Mouse (Mus musculus) gastrocnemius, adult 18-20 months (tissue): ENCODE data around the gene Pola2. TPM values are rescaled to one million over a fixed set of nuclear protein-coding genes. Genes with fewer than 3 reads are reported as not detected.

ENCODE experiments used
- DNase-seq: peaks from one replicate; pipeline ENCODE4 v3.0.0; 2021; ENCODE audit warnings: low spot score
- long read RNA-seq, 2 experiments: library from polyadenylated mRNA; stranded (forward); transcript quantifications; one replicate each; pipeline ENCODE4 v2.0.0; 2021
- total RNA-seq, 2 experiments: library from RNA; stranded (reverse); gene quantifications; 2 replicates each; pipeline ENCODE4 v1.2.3; 2021

Gene Pola2
- 1 to 10 TPM; 6.2 to 8.7 TPM for total RNA-seq
- long read RNA-seq, experiment 1, partial matches to known transcripts, result 0 of 14 reads
- long read RNA-seq, experiment 1, other reads (novel, unspliced or antisense), result 10 of 14 reads
- long read RNA-seq, experiment 2, transcript Pola2-201 (18 exons, 2,421 nt), result major isoform, 7 of 15 reads
- long read RNA-seq, experiment 2, partial matches to known transcripts, result 2 of 15 reads
- long read RNA-seq, experiment 2, other reads (novel, unspliced or antisense), result 6 of 15 reads

DNA sequence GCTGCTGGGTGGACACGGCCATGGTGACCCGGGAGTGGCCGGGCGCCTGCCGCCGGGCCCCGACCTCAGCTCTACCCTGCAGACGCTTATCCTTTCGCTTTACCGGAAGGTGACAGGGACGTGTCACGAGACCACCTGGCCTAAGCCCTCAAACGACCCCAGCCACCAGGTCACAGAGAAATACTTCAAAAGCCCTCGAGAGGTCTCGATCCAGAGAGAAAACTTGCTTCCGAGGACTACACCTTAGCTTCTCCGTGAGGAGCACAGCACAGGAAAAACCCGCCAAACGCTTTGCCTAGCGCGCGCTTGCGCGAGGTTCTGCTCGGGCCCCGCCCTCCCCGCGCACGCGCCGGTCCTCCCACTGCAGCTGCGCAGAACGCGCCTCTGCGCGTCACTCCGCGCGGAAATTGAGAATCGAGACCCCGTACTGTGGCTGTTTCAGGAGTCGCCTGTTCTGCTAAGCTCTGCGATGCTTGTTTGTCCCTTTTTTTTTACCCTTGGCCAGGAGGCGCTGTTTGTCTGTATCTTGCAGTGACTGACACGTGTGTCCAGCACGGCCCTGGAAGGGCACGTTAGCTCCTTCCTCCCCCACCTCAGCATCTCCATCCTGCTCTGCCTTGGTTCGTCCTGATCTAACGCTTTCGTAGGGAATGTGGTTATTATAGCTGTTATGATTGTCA is at the start of gene Pola2:
Gene Pola2 (minus strand): TSS at position 320 of the 680 bp plus-strand sequence.
- peak; percentile 86 for DNase-seq

DNA sequence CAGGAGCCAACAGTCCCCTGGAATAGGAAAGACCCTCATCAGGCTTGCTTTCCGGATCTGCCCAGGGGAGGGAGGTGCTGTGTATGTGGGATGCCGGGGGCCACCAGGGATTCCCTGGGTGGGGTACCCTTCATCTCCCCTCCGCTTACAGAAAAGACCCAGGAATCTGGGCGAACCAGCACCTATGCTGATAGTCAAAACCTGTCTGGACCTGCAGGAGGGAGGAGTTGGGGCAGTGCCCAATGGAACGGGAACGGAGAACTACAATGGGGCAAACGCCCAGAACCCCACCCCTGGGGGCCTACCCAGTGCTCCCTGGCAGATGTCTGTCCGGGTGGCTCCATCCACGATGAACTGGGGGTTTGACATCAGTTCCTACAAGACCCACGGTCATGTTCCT is 49.7 kb upstream of the Pola2 start:
- no peak for DNase-seq

DNA sequence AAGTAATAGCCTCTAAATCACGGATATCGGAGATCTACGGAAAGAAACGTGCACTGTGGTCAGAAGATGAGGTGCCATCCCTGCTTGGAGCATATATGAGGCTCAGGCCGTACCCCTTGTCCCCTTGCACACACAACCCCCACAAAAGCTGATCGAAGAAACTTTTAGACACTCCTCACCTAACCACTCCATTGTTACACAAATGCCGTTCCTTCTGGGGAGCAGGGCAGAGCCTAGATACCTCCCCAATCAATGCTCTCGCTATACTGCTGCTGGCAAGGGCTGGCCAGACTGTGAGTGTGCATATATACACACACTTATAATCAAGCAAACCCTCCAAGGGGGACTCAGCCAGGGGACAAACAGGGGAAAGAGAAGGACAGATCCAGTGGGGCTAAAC is 45.1 kb upstream of the Pola2 start:
- DNase-seq, result no peak

DNA sequence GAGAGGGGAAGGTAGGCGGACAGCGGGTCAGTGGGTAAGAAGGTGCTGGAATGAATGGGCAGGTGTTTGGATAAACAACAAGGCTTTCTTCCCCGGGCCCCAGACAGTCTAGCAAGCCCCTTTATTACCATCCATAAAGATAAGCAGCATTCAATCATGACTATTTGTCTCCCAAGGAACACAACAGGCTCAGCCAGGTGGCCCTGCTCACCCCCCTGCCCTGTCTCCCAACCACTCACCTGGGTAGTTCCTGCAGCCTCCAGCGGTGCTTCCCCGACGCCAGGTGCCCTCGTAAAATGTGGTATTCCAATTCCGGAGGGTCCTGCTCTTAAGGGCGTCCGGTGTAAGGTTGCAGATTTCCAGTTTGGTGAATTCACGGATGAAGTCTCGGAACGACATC is 43.0 kb upstream of the Pola2 start:
- DNase-seq, result no peak

DNA sequence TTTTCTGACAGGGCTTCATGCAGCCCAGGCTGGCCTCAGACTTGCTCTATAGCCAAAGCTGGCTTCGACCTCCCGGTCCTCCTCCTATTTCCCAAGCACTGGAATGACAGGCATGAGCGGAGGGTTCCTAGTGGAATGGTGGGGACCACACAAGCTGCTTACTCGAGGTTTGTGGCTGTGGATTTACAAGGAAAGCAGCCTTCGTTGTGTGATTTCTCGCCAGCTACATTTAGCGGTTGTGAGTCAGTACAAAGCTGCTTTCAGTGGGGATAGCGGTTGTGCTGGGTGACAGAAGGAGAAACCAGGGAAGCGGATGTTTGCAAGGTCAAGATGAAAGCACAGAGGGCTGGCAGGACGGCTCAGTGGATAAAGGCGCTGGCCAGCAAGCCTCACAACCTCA is 41.5 kb upstream of the Pola2 start:
- no peak for DNase-seq

DNA sequence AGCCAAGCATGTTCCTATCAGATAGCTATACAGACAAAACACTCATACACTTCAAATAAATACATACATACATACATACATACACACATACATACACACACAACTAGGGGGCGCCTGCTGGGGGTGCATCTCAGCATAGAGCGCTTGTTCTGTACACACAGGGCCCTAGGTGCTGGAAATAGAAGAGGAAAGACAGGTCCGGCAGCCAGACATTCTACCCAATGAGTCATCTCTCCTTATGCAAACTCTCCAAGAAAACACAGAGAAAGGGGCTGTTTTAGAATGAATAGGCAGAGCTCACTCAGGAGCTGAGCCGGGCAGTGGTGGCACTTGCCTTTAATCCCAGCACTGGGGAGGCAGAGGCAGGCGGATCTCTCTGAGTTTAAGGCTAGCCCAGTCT is 36.0 kb upstream of the Pola2 start:
- no peak for DNase-seq

DNA sequence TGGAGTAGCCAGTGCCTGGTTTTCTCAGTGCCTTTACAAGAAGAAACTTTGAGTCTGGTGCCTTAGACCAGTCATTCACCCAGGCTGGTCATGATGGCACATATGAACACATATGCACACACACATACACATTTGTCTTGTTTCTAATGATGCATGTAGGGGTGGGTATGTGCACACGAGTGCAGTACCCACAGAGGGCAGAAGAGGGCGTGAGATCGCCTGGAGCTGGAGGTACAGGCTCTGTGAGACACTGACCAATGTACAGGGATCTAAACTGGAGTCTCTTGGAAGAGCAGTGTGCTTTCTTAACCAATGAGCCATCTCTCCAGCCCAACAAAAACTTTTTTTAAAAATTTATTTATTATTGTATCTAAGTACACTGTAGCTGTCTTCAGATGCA is 34.2 kb upstream of the Pola2 start:
- DNase-seq, result no peak

DNA sequence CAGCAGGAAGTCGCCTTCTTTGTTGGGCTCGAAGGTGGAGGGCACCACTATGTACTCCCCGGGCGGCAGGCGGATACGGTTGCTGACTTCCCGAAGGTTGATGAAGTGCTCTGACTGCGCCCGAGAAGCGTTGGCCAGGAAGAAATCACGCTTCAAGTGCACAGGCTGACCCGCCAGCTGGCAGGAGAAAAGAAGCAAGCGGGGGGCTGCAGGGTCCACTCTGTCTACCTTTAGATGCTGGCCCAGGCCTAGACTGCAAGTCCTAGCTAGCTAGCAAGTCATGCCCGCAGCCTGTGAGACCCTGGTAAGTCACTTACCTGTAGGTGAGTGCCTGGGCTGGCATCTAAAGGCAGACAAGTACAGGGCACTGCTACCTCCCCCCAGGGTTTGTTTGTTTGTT is 30.7 kb upstream of the Pola2 start:
- no peak for DNase-seq

DNA sequence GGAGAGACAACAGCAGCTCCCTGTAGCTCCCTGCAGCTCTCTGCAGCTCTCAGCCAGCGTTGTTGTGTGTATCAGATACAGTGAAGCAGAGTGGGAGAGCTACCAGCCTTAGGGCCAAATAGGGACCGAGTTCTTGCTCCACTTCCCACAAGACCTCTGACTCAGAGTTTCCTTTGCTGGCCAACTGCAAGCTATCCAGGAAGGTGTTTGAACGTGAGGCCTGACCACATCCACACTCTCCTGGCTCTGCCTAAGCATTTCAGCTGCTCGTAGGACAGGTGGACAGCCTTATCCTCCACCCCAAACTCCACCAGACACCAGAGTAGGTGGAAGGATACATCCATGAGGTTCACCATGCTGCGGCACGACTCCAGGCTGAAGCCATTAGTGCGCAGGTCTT is 28.0 kb upstream of the Pola2 start:
- no peak for DNase-seq

DNA sequence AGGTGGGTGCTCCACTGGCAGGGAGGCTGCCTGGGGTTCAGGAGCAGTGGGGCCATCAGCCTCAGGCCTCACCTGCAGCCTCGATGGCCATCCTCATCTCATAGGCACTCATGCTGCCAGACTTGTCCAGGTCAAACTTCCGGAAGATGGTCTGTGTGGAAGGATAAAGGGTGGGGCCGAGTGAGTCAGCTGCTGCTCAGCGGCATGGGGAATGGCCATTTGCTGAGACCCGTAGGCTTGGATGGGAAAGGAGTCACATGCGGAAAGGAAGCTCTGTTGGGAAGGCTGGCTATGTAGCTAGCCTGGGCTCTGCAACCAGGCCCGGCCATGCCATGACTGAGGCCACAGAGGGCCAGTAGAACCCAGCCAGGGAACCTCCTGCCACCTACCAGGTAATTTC is 27.5 kb upstream of the Pola2 start:
- DNase-seq, result no peak

DNA sequence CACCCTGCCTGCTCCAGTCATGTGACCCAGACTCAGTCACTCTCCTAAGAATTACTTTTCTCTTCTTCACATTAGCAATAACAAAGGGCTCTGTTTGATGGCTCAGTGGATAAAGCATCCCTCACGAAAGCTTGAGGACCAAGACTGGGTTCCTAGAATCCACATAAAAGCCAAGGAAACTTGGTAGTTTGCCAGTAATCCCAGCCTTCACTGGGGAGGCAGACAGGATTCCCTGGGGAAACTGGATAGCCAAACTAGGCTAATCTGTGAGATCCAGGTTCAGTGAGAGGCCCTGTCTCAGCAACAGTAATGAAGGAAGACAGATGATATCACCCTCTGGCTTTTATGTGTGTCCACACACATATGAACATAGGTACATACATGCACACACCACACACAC is 26.9 kb upstream of the Pola2 start:
- no peak for DNase-seq

DNA sequence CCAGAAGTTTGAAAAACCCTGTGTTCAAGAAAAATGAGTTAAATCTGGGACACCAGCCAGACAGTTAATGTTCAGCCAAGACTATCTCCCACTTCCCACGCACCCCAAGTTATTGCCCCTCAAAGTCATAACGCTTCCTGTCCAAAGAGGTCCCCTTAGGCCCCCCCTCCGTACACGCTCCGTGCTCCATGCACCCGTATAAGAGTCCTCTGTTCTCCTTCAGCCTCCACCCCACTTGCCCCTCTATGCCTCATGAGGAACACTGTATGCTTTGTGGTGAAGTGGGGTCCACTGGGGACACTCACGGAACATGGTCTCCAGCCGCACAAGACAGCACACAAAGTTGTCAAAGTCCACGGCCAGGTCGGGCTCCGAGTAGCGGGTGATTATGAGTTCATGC is 26.0 kb upstream of the Pola2 start:
- no peak for DNase-seq

DNA sequence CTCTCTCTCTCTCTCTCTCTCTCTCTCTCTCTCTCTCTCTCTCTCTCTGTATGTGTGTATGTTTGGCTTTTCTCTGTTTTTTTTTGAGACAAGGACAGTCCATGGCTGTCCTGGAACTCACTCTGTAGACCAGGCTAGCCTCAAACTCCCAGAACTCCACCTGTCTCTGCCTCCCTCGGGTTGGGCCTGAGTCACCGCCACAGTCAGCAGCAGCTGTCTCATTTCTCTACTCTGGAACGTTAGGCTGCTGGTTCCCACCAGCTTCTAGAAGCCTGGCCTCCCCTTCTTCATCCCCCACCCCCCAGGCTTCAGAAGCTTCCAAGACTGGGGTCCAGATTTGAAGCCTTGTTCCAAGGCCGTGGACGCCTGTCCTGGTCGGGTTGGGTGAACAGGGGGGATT is 25.6 kb upstream of the Pola2 start:
- no peak for DNase-seq

DNA sequence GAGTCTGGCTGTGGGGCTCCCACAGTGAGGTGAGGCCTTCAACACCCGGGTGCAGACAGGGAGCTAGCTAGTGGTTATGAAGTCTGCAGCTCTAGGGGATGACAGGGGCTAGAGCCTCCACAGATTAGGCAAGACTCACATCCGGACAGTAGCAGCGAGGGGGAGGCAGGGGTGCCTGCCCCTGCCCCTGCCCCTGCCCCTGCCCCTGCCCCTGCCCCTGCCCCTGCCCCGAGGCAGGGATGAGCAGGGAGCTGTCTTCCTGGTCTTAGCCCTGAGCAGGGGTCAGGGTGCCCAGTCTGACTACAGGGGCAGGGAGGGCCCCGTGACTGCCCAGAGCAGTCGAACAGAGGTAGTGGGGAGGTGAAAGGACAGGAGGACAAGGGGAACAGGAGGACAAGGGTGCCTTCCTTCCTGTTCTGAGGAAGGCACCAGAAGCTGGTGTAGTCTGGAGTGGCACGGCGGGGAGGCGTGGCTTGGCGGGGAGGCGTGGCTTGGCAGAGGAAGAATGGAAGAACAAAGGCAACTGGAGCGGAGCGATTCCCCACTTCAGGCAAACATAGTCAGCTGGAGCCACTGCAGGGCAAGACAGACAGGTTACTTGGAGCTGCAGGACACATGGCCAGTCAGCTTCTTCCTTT is 24.9 kb upstream of the Pola2 start:
- DNase-seq, result peak; percentile 38

DNA sequence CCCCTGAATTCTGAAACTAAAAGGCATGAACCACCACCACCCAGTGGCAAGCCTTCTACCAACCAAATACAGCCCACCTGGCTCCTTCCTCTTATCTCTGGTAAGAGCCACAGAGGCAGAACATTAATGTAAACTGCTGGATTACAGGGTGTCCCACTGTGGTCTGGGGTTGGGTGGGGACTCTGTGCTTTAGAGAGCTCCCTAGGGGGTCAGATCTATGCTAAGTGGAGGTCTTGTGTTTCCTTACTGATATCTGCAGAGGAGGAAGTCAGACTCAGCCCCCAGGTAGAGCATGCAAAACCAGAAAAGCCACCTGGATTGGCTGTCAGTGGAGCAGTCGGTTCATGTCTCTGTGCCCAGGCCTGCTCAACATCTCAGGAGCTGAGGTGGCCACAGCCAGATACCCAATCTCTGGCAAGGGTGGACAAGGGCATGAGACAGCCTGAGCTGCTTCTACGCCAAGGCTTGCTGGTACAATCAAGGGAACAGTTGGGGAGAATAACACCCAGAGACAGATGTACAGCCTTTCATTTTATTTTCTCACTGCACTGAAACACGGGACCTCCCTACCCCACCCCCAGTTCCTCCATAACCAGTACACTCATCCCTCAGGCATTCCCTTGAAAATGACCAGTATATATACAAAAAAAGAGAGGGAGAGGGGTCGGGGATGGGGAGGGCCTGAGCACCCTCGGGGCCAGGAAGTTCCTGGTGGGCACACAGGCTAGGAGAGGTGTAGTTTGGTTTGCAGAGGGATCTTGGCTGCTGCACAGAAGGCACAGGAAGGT is 24.2 kb upstream of the Pola2 start:
- no peak for DNase-seq

DNA sequence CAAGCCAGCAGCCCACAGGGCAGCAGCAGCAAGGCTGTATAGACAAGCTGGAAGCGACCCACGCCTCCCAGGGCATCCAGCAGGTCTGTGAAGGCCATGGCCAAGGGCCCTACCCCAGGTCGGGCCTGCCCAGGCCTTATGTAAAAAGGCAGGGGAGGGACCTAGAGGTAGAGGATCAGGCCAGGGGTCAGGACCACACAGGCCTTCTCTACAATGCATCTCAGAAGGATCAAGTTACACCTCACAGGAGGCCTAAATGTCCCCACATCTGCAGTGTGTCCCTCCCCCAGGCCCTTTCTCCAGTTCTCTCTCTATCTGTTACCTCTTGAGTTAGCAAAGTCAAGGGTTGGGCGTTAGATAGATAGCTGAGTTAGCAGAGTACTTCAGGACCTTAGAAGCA is 22.0 kb upstream of the Pola2 start, which contains the start of gene Slc22a20:
Gene Slc22a20 (minus strand): TSS at position 101 of the 400 bp plus-strand sequence.
- no peak for DNase-seq

DNA sequence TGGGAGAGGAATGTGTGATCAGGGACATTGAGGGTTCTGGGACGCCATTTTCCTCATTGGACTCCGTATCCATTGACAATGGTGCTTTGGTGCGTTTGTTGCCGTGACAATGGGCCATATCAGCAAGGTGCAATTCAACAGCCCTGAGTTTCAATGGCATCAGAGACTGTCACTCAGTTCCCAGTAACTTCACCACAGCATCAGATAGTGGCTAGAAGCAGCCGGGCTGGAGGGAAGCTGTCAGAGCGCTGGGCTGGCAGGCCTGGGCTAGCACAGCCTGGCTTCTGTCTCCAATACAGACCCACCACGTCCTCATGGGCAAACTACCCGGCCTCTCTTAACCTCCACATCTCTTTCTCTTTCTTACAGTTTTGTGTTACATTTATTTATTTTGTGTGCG is 16.5 kb upstream of the Pola2 start:
- no peak for DNase-seq

DNA sequence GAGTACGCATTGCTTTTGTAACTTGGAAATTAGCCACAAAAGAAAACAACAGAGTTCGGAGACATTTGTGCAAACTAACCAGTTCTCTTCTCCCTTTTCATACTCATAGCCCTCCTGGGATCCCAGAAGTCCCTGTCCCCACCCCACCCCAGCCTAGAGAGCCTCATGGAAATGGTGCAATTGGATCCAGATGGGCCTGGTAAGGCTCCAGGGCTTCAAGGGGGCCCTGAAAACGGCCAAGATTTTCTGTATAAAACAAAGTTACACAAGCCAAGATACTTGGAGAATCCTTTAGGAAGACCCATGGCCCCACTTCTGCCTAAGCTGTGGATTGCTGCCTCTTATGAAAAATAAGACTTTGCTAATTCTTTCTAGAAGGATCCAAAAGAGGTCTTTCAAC is 13.7 kb upstream of the Pola2 start:
- peak; percentile 61 for DNase-seq

DNA sequence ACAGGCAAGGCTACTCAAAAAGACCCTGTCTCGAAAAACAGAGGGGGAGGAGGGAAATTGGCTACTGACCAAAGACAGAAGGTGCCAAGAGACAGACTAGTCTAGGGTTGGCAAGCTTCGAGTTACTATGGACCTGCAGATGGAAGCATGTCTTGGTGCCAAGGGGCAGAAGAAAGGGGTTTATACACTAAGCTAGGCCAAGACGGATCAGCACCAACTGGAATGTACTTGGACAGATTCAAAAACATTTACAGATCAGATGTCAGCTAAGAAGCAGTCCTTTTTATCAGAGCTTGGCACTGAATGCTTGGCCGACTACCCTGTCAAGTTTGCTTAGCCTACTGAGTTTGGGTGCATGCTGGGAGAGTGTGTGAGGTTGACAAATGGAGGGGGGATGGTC is 11.7 kb upstream of the Pola2 start:
- no peak for DNase-seq

DNA sequence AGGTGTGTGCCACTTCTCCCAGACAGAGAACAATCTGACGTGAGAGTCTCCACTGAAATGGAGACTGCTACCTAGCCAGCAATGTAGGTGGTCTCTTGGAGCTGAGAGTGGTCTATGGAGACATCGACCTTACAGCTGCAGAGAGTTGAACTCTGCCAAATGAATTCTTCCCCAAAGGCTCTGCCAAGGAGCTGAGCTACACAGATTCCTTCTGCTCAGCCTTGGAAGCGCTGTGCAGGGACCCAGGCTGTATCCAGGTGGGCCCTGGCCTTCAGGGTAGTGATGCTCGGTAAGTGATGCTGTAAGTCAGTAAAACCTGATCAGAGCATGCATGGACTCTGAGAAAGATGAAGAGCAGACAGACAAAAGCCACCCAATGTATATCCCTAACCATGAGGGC is 11.1 kb upstream of the Pola2 start:
- no peak for DNase-seq

DNA sequence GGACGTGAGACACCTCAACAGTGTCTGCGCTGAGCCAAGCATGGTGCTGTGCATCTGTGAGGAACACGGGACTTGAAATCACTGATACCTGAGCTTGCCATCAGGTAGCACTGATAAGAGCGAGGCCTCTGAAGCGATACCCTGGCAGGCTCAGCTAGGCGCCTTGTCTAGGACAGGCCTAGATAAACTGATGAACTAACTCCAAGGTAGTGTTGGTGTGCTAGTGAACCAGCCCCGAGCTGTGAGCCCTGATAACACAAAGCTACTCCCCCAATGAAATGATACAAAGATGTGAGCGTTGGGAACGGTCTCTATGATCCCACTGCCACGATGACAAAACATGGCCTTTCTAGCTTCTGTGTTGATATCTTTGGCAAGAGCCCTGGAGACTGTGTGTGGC is 3.7 kb upstream of the Pola2 start:
- no peak for DNase-seq

DNA sequence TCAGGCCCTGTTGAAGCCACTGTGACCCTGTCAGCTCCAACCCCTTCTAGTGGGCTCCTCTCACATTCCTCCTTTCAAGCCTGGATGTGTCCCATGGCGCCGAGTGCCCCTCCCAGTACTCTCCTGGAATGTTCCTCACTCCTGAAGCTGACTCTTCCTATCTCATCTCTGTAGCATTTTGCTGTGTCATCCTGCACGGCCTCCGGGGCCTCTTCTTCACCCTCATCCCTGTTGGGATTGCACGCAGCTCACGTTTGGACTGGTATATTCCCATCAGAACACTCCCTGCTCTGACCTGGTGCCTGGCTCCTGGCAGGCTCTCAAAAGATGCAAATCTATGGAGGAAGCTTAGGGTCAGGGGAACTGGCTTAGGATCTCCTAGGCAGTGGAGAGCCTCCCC is 2.8 kb upstream of the Pola2 start:
- DNase-seq, result no peak
